Mouse (Mus musculus) megakaryocyte, embryonic 14.5 days (primary cell): ENCODE results near the gene Nova1.

ENCODE experiments used
- FLI1 ChIP-seq: IDR thresholded peaks from 2 replicates; pipeline ENCODE4 v1.6.1; 2012; ENCODE audit warnings: low read length, inconsistent platforms, mixed read lengths
- GATA1 ChIP-seq: IDR thresholded peaks from 3 replicates; pipeline ENCODE4 v1.6.1; 2012; ENCODE audit warnings: mixed read lengths, low read length, inconsistent platforms, borderline replicate concordance

DNA sequence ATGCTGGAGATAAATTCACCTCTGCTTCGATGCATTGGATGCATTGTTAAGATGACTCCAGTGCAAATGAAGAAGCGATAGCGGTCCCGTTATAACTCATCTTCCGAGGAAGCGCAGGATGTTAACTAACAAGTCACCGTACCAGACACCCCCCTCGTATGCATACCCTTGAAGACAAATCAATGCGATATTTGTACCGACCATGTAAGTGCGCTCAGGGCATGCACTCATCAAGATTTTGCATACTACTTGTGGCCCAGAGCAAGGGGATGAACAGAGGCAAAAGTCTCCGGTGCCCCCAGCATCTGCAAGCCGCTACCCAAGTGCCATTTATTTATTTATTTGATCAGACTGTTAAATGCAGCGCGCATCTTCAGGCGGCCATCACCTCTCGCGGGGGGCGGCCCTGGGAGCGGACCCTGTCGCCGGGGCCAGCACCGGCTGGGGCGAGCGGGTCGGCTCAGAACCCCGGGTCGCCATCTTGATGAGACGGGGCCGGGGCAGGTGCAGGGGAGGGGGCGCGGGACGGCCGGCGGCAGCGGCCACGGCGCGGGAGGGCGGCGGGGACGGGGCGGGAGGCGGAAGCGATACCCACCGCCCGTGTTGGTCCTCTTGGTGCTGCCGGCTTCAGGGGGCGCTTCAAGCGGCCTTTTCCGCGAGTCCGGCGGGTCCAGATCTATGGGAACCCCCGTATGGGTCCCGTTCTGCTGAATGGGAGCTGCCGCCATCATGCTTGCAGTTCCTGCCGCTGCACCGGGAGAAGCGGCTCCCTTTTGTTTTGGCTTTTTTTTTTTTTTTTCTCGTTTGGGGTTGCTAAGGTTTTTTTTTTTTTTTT, 491 bp downstream of the Nova1 start:
- TF ChIP-seq GATA1 = no peak
- TF ChIP-seq FLI1 = no peak
